Mouse (Mus musculus): Measurements from ENCODE around the gene Impg1. TPM values are rescaled to one million over a fixed set of nuclear protein-coding genes. Genes with fewer than 3 reads are reported as not detected.
A peak's percentile ranks its signal among the peaks of the same experiment; 100 is the strongest.

Gene Impg1
- polyA plus RNA-seq, 1 experiment = not detected

- TF ChIP-seq CTCF (IDR thresholded peaks at IDR 0.05; ENCODE audit: borderline replicate concordance, extremely low read depth, insufficient read depth, insufficient read length) = peak; percentile 70
- no peak for TF ChIP-seq POLR2A (IDR thresholded peaks at IDR 0.05; ENCODE audit: borderline replicate concordance, extremely low read depth, insufficient read depth, insufficient read length, poor library complexity, severe bottlenecking)
- peak; percentile 29 for DNase-seq (ENCODE audit: low read depth)
Measured at GRCm38 (mm10) chr9:80386000-80386399, 79.3 kb downstream of the Impg1 start.

- DNase-seq (ENCODE audit: low read depth) = peak; percentile 16
- TF ChIP-seq POLR2A (IDR thresholded peaks at IDR 0.05; ENCODE audit: borderline replicate concordance, extremely low read depth, insufficient read depth, insufficient read length, poor library complexity, severe bottlenecking) (no peak), CTCF (IDR thresholded peaks at IDR 0.05; ENCODE audit: borderline replicate concordance, extremely low read depth, insufficient read depth, insufficient read length) (no peak)
Measured at GRCm38 (mm10) chr9:80382711-80383110, 82.6 kb downstream of the Impg1 start.

- DNase-seq (ENCODE audit: low read depth) = peak; percentile 47
- TF ChIP-seq CTCF (IDR thresholded peaks at IDR 0.05; ENCODE audit: borderline replicate concordance, extremely low read depth, insufficient read depth, insufficient read length) (no peak), POLR2A (IDR thresholded peaks at IDR 0.05; ENCODE audit: borderline replicate concordance, extremely low read depth, insufficient read depth, insufficient read length, poor library complexity, severe bottlenecking) (no peak)
Measured at GRCm38 (mm10) chr9:80380078-80380645, 85.1 kb downstream of the Impg1 start.

GRCm38 (mm10) chr9:80374100-80374499 is 91.2 kb downstream of the Impg1 start:
- no peak for TF ChIP-seq POLR2A (IDR thresholded peaks at IDR 0.05; ENCODE audit: borderline replicate concordance, extremely low read depth, insufficient read depth, insufficient read length, poor library complexity, severe bottlenecking)
- no peak for DNase-seq (ENCODE audit: low read depth)

GRCm38 (mm10) chr9:80373304-80373739 is 92.0 kb downstream of the Impg1 start:
- no peak for TF ChIP-seq CTCF (IDR thresholded peaks at IDR 0.05; ENCODE audit: borderline replicate concordance, extremely low read depth, insufficient read depth, insufficient read length)
- DNase-seq (ENCODE audit: low read depth) = no peak

GRCm38 (mm10) chr9:80368636-80369035 is 96.6 kb downstream of the Impg1 start:
- TF ChIP-seq CTCF (IDR thresholded peaks at IDR 0.05; ENCODE audit: borderline replicate concordance, extremely low read depth, insufficient read depth, insufficient read length) (no peak), POLR2A (IDR thresholded peaks at IDR 0.05; ENCODE audit: borderline replicate concordance, extremely low read depth, insufficient read depth, insufficient read length, poor library complexity, severe bottlenecking) (no peak)
- DNase-seq (ENCODE audit: low read depth) = no peak

GRCm38 (mm10) chr9:80367520-80368204 is 97.6 kb downstream of the Impg1 start:
- no peak for DNase-seq (ENCODE audit: low read depth)
- TF ChIP-seq POLR2A (IDR thresholded peaks at IDR 0.05; ENCODE audit: borderline replicate concordance, extremely low read depth, insufficient read depth, insufficient read length, poor library complexity, severe bottlenecking) (no peak), CTCF (IDR thresholded peaks at IDR 0.05; ENCODE audit: borderline replicate concordance, extremely low read depth, insufficient read depth, insufficient read length) (no peak)

GRCm38 (mm10) chr9:80360063-80360462 is 105.2 kb downstream of the Impg1 start:
- TF ChIP-seq CTCF (IDR thresholded peaks at IDR 0.05; ENCODE audit: borderline replicate concordance, extremely low read depth, insufficient read depth, insufficient read length) (no peak), POLR2A (IDR thresholded peaks at IDR 0.05; ENCODE audit: borderline replicate concordance, extremely low read depth, insufficient read depth, insufficient read length, poor library complexity, severe bottlenecking) (no peak)
- DNase-seq (ENCODE audit: low read depth) = no peak

- DNase-seq (ENCODE audit: low read depth) = peak; percentile 86
- TF ChIP-seq CTCF (IDR thresholded peaks at IDR 0.05; ENCODE audit: borderline replicate concordance, extremely low read depth, insufficient read depth, insufficient read length) (no peak), POLR2A (IDR thresholded peaks at IDR 0.05; ENCODE audit: borderline replicate concordance, extremely low read depth, insufficient read depth, insufficient read length, poor library complexity, severe bottlenecking) (no peak)
Measured at GRCm38 (mm10) chr9:80351678-80352331, 113.5 kb downstream of the Impg1 start.

- no peak for DNase-seq (ENCODE audit: low read depth)
- no peak for TF ChIP-seq POLR2A (IDR thresholded peaks at IDR 0.05; ENCODE audit: borderline replicate concordance, extremely low read depth, insufficient read depth, insufficient read length, poor library complexity, severe bottlenecking)
- TF ChIP-seq CTCF (IDR thresholded peaks at IDR 0.05; ENCODE audit: borderline replicate concordance, extremely low read depth, insufficient read depth, insufficient read length) = no peak
Measured at GRCm38 (mm10) chr9:80351295-80351677, 114.0 kb downstream of the Impg1 start.

GRCm38 (mm10) chr9:80344451-80345000 is 120.8 kb downstream of the Impg1 start:
- no peak for DNase-seq (ENCODE audit: low read depth)
- TF ChIP-seq POLR2A (IDR thresholded peaks at IDR 0.05; ENCODE audit: borderline replicate concordance, extremely low read depth, insufficient read depth, insufficient read length, poor library complexity, severe bottlenecking) (no peak), CTCF (IDR thresholded peaks at IDR 0.05; ENCODE audit: borderline replicate concordance, extremely low read depth, insufficient read depth, insufficient read length) (no peak)

Data from brain, embryonic 14.5 days (tissue).